Mouse (Mus musculus): Measurements from ENCODE around the gene Cacng2.

Cacng2 gene

DNA sequence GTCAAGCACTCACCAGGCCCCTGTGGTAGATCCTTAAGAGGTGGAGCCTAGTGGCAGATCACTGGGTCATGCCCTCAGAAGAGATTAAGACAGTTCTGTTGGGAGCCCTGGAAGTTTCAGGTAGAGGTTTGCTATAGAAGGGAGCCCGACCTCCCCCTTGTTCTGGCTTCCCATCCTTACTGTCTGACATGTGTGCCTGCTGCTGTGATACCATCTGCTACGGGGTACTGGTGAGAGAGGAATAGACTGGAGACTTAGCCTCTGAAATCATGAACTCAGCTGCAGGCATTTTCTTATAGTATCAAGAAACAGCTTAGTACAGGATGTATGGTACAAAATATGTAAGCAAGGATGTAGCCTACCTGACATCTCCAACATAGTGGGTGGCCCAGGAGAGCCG lies 166.9 kb downstream of the Cacng2 start:
- no peak for DNase-seq (ENCODE audit: low spot score)

DNA sequence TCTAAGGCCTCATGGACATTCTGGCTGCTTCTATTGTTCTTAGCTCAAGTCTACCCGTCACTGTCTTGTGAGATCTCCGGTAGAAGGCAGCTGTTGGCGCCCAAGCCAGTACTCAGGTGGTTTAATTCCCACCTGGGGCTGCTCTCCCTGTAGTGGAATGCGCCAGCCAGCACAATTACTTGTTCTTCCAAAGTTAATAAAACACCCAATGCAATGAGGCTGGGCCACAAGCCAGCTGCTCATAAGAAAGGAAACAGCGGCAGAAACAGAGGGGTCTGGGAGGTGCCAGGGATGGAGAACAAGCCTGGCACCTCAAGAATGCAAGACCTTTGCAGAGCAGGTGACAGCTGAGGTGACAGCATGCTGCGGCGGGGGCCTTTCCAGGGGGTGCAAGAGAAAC lies 170.8 kb downstream of the Cacng2 start:
- no peak for DNase-seq (ENCODE audit: low spot score)

- DNase-seq (ENCODE audit: low spot score) = no peak
These were observed 174.1 kb downstream of the Cacng2 start for GRCm38 (mm10) chr15:77945711-77946110.

All from T-cell, adult 2 months (primary cell).